Mouse (Mus musculus) urinary bladder, postnatal 36 days (tissue): ENCODE measurements around the gene Mucl2.
"Not testable (repeated sequence)": the region's sequence is repeated elsewhere in the genome, so short reads cannot be mapped to it uniquely, and the experiment has no call there.

Experiments used
- DNase-seq, 2 experiments: peaks; one replicate each; pipeline ENCODE4 v3.0.0; 2022; ENCODE audit warnings: low spot score in 2 of 2, mixed read lengths in 1 of 2

The Mucl2 gene

GRCm38 (mm10) chr15:103899212-103899611 is at the start of gene Mucl2:
TSS of gene Mucl2 (minus strand) at chr15:103899312.
- no peak for DNase-seq

GRCm38 (mm10) chr15:103913061-103913460 is 13.9 kb upstream of the Mucl2 start:
- DNase-seq = not testable (repeated sequence)
